Mouse (Mus musculus) cerebellum, adult 2 months (tissue): ENCODE data around the gene Tldc1.

Experiments
- CTCF ChIP-seq: fragments of 200-500 bp; IDR thresholded peaks from 2 replicates; pipeline ENCODE4 v1.5.1; 2011; ENCODE audit warnings: low read depth, mild to moderate bottlenecking, control low read depth, low read length, moderate library complexity, borderline replicate concordance; ENCODE audit not compliant: insufficient read depth
- POLR2A ChIP-seq: fragments of 200-500 bp; IDR thresholded peaks from 2 replicates; pipeline ENCODE4 v1.6.1; 2011; ENCODE audit warnings: low read length, control low read depth, borderline replicate concordance; ENCODE audit not compliant: insufficient read depth

DNA sequence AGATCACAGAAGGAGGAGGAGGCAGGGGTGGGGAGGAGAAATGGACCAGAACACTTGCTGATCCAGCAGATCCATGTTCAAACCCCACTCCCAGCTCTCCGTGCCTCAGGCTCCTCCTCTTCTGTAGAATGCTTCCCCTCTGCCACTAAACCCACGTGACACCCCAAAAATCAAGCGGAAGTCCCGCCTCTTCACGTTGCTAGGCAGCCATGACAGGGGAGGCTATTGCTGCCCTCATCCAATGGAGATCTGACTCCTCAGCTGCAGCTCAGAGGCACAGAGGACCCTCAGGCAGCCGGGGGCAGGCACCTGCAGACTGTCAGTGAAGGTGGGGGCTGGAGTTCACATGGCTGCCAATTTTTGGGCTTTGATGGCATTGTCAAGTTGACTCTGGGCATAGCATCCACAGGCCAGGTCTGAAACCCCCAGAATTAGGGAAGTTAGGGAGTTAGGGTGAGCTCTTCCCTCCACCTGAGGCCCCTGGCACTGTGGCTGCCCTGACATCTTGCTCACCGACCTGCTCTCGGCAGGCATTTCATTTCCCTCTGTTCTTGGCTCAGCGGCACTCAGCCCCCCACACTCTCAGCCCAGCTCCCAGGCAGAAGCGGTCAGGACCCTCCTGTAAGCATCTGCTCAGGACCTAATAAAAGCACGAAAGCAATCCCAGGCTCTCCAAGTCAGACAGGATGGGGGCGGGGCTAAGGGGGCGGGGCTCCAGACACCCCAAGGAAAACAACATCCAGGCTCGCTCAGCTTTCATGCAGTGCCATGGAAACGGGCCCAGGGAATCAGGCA lies 20.2 kb upstream of the Tldc1 start:
- TF ChIP-seq POLR2A: no peak
- TF ChIP-seq CTCF: no peak
